Mouse (Mus musculus) brain, embryonic 14.5 days (tissue): ENCODE measurements around the gene Sorbs2. TPM values are rescaled to one million over a fixed set of nuclear protein-coding genes. Genes with fewer than 3 reads are reported as not detected.
A peak's percentile ranks its signal among the peaks of the same experiment; 100 is the strongest.

Experiments used
- DNase-seq: peaks from one replicate; pipeline ENCODE4 v3.0.0-alpha.2; 2011; ENCODE audit warnings: low read depth
- CTCF ChIP-seq: fragments of 200-500 bp; IDR thresholded peaks from 2 replicates; pipeline ENCODE4 v1.5.1; 2012; ENCODE audit warnings: inconsistent platforms, mild to moderate bottlenecking, moderate library complexity, borderline replicate concordance; ENCODE audit not compliant: insufficient read depth, insufficient read length; ENCODE audit errors: extremely low read depth
- POLR2A ChIP-seq: fragments of 200-500 bp; IDR thresholded peaks from 2 replicates; pipeline ENCODE4 v1.6.1; 2012; ENCODE audit warnings: mild to moderate bottlenecking, inconsistent platforms, borderline replicate concordance; ENCODE audit not compliant: poor library complexity, insufficient read depth, insufficient read length, severe bottlenecking; ENCODE audit errors: extremely low read depth
- polyA plus RNA-seq: library from polyadenylated mRNA; depleted of rRNA; stranded (reverse); fragments of >200 nt; gene quantifications from 2 replicates; pipeline ENCODE4 v1.2.3, GENCODE M21; 2012

Sorbs2 gene
- polyA plus RNA-seq, 1 experiment = 81.7 TPM

- DNase-seq = no peak
- no peak for TF ChIP-seq POLR2A
- no peak for TF ChIP-seq CTCF
Measured at GRCm38 (mm10) chr8:45709734-45710133, 202.1 kb downstream of the Sorbs2 start.

- DNase-seq = peak; percentile 78
- no peak for TF ChIP-seq POLR2A
- no peak for TF ChIP-seq CTCF
Measured at GRCm38 (mm10) chr8:45712610-45713009, 205.0 kb downstream of the Sorbs2 start.

- TF ChIP-seq POLR2A = no peak
- no peak for TF ChIP-seq CTCF
- DNase-seq = peak; percentile 90
Measured at GRCm38 (mm10) chr8:45714806-45715205, 207.2 kb downstream of the Sorbs2 start.

GRCm38 (mm10) chr8:45715330-45716027, 207.9 kb downstream of the Sorbs2 start:
- peak; percentile 96 for DNase-seq

GRCm38 (mm10) chr8:45719776-45720175, 212.2 kb downstream of the Sorbs2 start:
- TF ChIP-seq POLR2A = no peak
- TF ChIP-seq CTCF = no peak
- DNase-seq = no peak

More at GRCm38 (mm10) chr8:45715330-45716027, 207.9 kb downstream of the Sorbs2 start:
- TF ChIP-seq POLR2A (no peak), CTCF (no peak)

GRCm38 (mm10) chr8:45724204-45724603, 216.6 kb downstream of the Sorbs2 start:
- DNase-seq = no peak
- no peak for TF ChIP-seq POLR2A
- TF ChIP-seq CTCF = no peak

GRCm38 (mm10) chr8:45725321-45725720, 217.7 kb downstream of the Sorbs2 start:
- no peak for DNase-seq
- TF ChIP-seq POLR2A (no peak), CTCF (no peak)

GRCm38 (mm10) chr8:45729850-45730382, 222.3 kb downstream of the Sorbs2 start:
- TF ChIP-seq CTCF (no peak), POLR2A (no peak)
- DNase-seq = no peak

- TF ChIP-seq POLR2A (no peak), CTCF (no peak)
- DNase-seq = no peak
Measured at GRCm38 (mm10) chr8:45730795-45731194, 223.2 kb downstream of the Sorbs2 start.

- TF ChIP-seq CTCF (no peak), POLR2A (no peak)
- DNase-seq = peak; percentile 86
Measured at GRCm38 (mm10) chr8:45734071-45734470, 226.5 kb downstream of the Sorbs2 start.

- DNase-seq = no peak
- TF ChIP-seq POLR2A (no peak), CTCF (no peak)
Measured at GRCm38 (mm10) chr8:45737266-45737665, 229.7 kb downstream of the Sorbs2 start.

- DNase-seq = no peak
- TF ChIP-seq CTCF (no peak), POLR2A (no peak)
Measured at GRCm38 (mm10) chr8:45743326-45743725, 235.7 kb downstream of the Sorbs2 start.
